Mouse (Mus musculus) lung, postnatal 0 days (tissue): Measurements from ENCODE around the gene Dffa. TPM values are rescaled to one million over a fixed set of nuclear protein-coding genes. Genes with fewer than 3 reads are reported as not detected.
A peak's percentile ranks its signal among the peaks of the same experiment; 100 is the strongest.

Source experiments
- ATAC-seq: fragments of 200-750 bp; cut with Nextera tagmentation; 2 replicates; pipeline ENCODE4 v1.8.0; 2017; ENCODE audit warnings: moderate library complexity
- DNase-seq: peaks from one replicate; pipeline ENCODE4 v3.0.0-alpha.2; 2016; ENCODE audit warnings: low spot score
- H3K27ac ChIP-seq: fragments of 300-500 bp; sonication (generic); 2 replicates; pipeline ENCODE4 v1.5.1; 2014; ENCODE audit warnings: antibody characterized with exemption, mild to moderate bottlenecking, low read length, mixed read lengths
- H3K27me3 ChIP-seq: fragments of 300-500 bp; sonication (generic); replicated peaks from 2 replicates; pipeline ENCODE4 v1.6.1; 2014; ENCODE audit warnings: low read length, mixed read lengths; ENCODE audit not compliant: insufficient read depth
- H3K36me3 ChIP-seq: fragments of 300-500 bp; sonication (generic); 2 replicates; pipeline ENCODE4 v1.6.1; 2014; ENCODE audit warnings: low read length, mixed read lengths; ENCODE audit not compliant: insufficient read depth
- H3K4me1 ChIP-seq: fragments of 300-500 bp; sonication (generic); 2 replicates; pipeline ENCODE4 v1.6.1; 2014; ENCODE audit warnings: antibody characterized with exemption, low read depth, low read length, mixed read lengths; ENCODE audit not compliant: insufficient read depth
- H3K4me2 ChIP-seq: fragments of 300-500 bp; sonication (generic); replicated peaks from 2 replicates; pipeline ENCODE4 v1.6.1; 2014; ENCODE audit warnings: low read depth, mild to moderate bottlenecking, low read length, moderate library complexity, mixed read lengths
- H3K4me3 ChIP-seq: fragments of 300-500 bp; sonication (generic); 2 replicates; pipeline ENCODE4 v1.5.1; 2014; ENCODE audit warnings: low read depth, low read length
- H3K9ac ChIP-seq: fragments of 300-500 bp; sonication (generic); replicated peaks from 2 replicates; pipeline ENCODE4 v1.6.1; 2014; ENCODE audit warnings: low read depth, mild to moderate bottlenecking
- H3K9me3 ChIP-seq: fragments of 300-500 bp; sonication (generic); 2 replicates; pipeline ENCODE4 v1.6.1; 2016; ENCODE audit warnings: low read length, mixed read lengths
- CTCF ChIP-seq: IDR thresholded peaks from 2 replicates; pipeline ENCODE4 v1.5.1; 2016; ENCODE audit warnings: antibody characterized with exemption, mild to moderate bottlenecking
- EP300 ChIP-seq: IDR thresholded peaks from 2 replicates; pipeline ENCODE4 v1.6.1; 2016; ENCODE audit warnings: antibody characterized with exemption, mild to moderate bottlenecking, control low read depth
- whole genome bisulfite sequencing: fragments of 180-500 bp; shearing (Covaris S2); extraction: QIAGEN DNeasy Blood & Tissue Kit; methylation state at CpG from one replicate; pipeline ENCODE4 v1.1.7; 2014; 5-methylcytosine and 5-hydroxymethylcytosine counted together
- polyA plus RNA-seq: library from polyadenylated mRNA; unstranded; fragments of >200 nt; fragmentation: Nextera tagmentation; extraction: Ambion mirVana; gene quantifications from 2 replicates; pipeline ENCODE4 v1.2.1, GENCODE M21; 2015

Dffa gene
- polyA plus RNA-seq, 1 experiment from 2014 or later = 21.5 TPM

GRCm38 (mm10) chr4:149128467-149128866 lies 24.5 kb downstream of the Dffa start:
- no peaks in the 10 kb centered on the region for H3K27me3 ChIP-seq
- DNase-seq = no peak
- TF ChIP-seq CTCF = no peak
- no peak for TF ChIP-seq EP300
- H3K27ac ChIP-seq = no peak overlapping the region
- no peaks in the 10 kb centered on the region for H3K36me3 ChIP-seq
- H3K4me3 ChIP-seq = no peak overlapping the region
- no peak overlapping the region for H3K4me2 ChIP-seq
- no peak overlapping the region for H3K9ac ChIP-seq
- no peak for ATAC-seq
- H3K4me1 ChIP-seq = no peaks in the 10 kb centered on the region
- H3K9me3 ChIP-seq = no peaks in the 10 kb centered on the region
- WGBS = 69% methylated on average over 18 of the region's 18 CpGs

GRCm38 (mm10) chr4:149131021-149131752 lies 27.2 kb downstream of the Dffa start:
- Histone ChIP-seq H3K4me3 (no peak overlapping the region), H3K4me2 (no peak overlapping the region), H3K4me1 (no peaks in the 10 kb centered on the region), H3K27me3 (no peaks in the 10 kb centered on the region), H3K36me3 (no peaks in the 10 kb centered on the region), H3K9ac (no peak overlapping the region), H3K27ac (no peak overlapping the region), H3K9me3 (no peaks in the 10 kb centered on the region)
- TF ChIP-seq CTCF (no peak), EP300 (no peak)
- WGBS = 88% methylated on average over 23 of the region's 23 CpGs
- ATAC-seq (no peak), DNase-seq (no peak)

GRCm38 (mm10) chr4:149131789-149132565 lies 28.0 kb downstream of the Dffa start:
- H3K36me3 ChIP-seq = no peaks in the 10 kb centered on the region
- DNase-seq = peak; percentile 34
- 55% methylated on average over 21 of the region's 21 CpGs for WGBS

GRCm38 (mm10) chr4:149133395-149133794 lies 29.4 kb downstream of the Dffa start:
- TF ChIP-seq CTCF = no peak
- TF ChIP-seq EP300 = no peak
- no peak overlapping the region for H3K4me2 ChIP-seq
- no peaks in the 10 kb centered on the region for H3K36me3 ChIP-seq
- no peaks in the 10 kb centered on the region for H3K4me1 ChIP-seq
- DNase-seq (no peak), ATAC-seq (no peak)
- H3K9me3 ChIP-seq = no peaks in the 10 kb centered on the region
- no peaks in the 10 kb centered on the region for H3K27me3 ChIP-seq
- no peak overlapping the region for H3K9ac ChIP-seq
- WGBS = 86% methylated on average over 5 of the region's 5 CpGs
- no peak overlapping the region for H3K4me3 ChIP-seq
- no peak overlapping the region for H3K27ac ChIP-seq

More at GRCm38 (mm10) chr4:149131789-149132565, 28.0 kb downstream of the Dffa start:
- TF ChIP-seq CTCF (no peak), EP300 (no peak)
- Histone ChIP-seq H3K27me3 (no peaks in the 10 kb centered on the region), H3K4me1 (no peaks in the 10 kb centered on the region), H3K9me3 (no peaks in the 10 kb centered on the region), H3K4me2 (peak overlapping the region; percentile 4; the same call in 1 of the 2 replicates), H3K27ac (no peak overlapping the region), H3K4me3 (no peak overlapping the region), H3K9ac (no peak overlapping the region)
- peak; percentile 50 for ATAC-seq

- TF ChIP-seq EP300 (no peak), CTCF (no peak)
- ATAC-seq = no peak
- DNase-seq = no peak
These were observed 32.3 kb downstream of the Dffa start for GRCm38 (mm10) chr4:149136116-149136850.

More at GRCm38 (mm10) chr4:149136116-149136850, 32.3 kb downstream of the Dffa start:
- Histone ChIP-seq H3K27me3 (no peaks in the 10 kb centered on the region), H3K9me3 (no peaks in the 10 kb centered on the region), H3K27ac (no peak overlapping the region), H3K4me1 (no peaks in the 10 kb centered on the region), H3K4me2 (peak overlapping the region; percentile 59), H3K36me3 (no peaks in the 10 kb centered on the region), H3K4me3 (peak overlapping the region; percentile 57), H3K9ac (no peak overlapping the region)
- 49% methylated on average over 18 of the region's 18 CpGs for WGBS
